Mouse (Mus musculus) kidney, postnatal 10 days (tissue): ENCODE results near the gene Def6.

Experiments
- DNase-seq: peaks from one replicate; pipeline ENCODE4 v3.0.0; 2021; ENCODE audit warnings: mixed read lengths

Def6 gene

GRCm38 (mm10) chr17:28277721-28278120 lies 70.1 kb downstream of the Def6 start:
- no peak for DNase-seq

- DNase-seq: no peak
These were observed 70.6 kb downstream of the Def6 start for GRCm38 (mm10) chr17:28278156-28278555.
